Mouse (Mus musculus): Measurements from ENCODE around the gene Apold1. TPM values are rescaled to one million over a fixed set of nuclear protein-coding genes. Genes with fewer than 3 reads are reported as not detected.

The Apold1 gene
- polyA plus RNA-seq, 1 experiment from 2014 or later = 2.2 TPM

GRCm38 (mm10) chr6:135029246-135029645 is 47.7 kb downstream of the Apold1 start:
- Histone ChIP-seq H3K36me3 (peaks cover 11% of the 10 kb centered on the region), H3K9me3 (replicated peaks) (no peaks in the 10 kb centered on the region), H3K27ac (no peak overlapping the region), H3K9ac (no peak overlapping the region), H3K27me3 (no peaks in the 10 kb centered on the region), H3K4me2 (no peak overlapping the region), H3K4me3 (replicated peaks) (no peak overlapping the region), H3K4me1 (replicated peaks) (no peaks in the 10 kb centered on the region; the same call in 1 of the 2 replicates)
- DNase-seq (no peak), ATAC-seq (ENCODE audit: low read depth) (no peak)
- 37% methylated on average over 4 of the region's 4 CpGs for WGBS (ENCODE audit: insufficient replicate concordance)

Other genes starting within 250 kb of the Apold1 start
- gene Dusp16, start 189.1 kb upstream of the Apold1 start, polyA plus RNA-seq (2015; fragmentation: Nextera tagmentation; extraction: Ambion mirVana) = 3.7 and 4.7 TPM in 2 replicates
- 1.3 TPM in 2 replicates for gene Crebl2, start 151.6 kb upstream of the Apold1 start, polyA plus RNA-seq (2015; fragmentation: Nextera tagmentation; extraction: Ambion mirVana)
- gene Gpr19, start 83.1 kb upstream of the Apold1 start, polyA plus RNA-seq (2015; fragmentation: Nextera tagmentation; extraction: Ambion mirVana) = 5.3 and 6.0 TPM in 2 replicates
- gene Cdkn1b, start 61.3 kb upstream of the Apold1 start, polyA plus RNA-seq (2015; fragmentation: Nextera tagmentation; extraction: Ambion mirVana) = 13.0 and 14.2 TPM in 2 replicates
- gene Ddx47, start 29.9 kb downstream of the Apold1 start, polyA plus RNA-seq (2015; fragmentation: Nextera tagmentation; extraction: Ambion mirVana) = 75.7 and 82.8 TPM in 2 replicates
- 0.35 and 0.46 TPM in 2 replicates for gene Gprc5a, start 83.9 kb downstream of the Apold1 start, polyA plus RNA-seq (2015; fragmentation: Nextera tagmentation; extraction: Ambion mirVana)
- gene Gprc5d, start 136.6 kb downstream of the Apold1 start, polyA plus RNA-seq (2015; fragmentation: Nextera tagmentation; extraction: Ambion mirVana) = 0.15 TPM in 1 of 2 replicates, not detected in the other
- gene Fam234b, start 216.3 kb downstream of the Apold1 start, polyA plus RNA-seq (2015; fragmentation: Nextera tagmentation; extraction: Ambion mirVana) = 30.1 and 43.5 TPM in 2 replicates
- gene Hebp1, start 216.3 kb downstream of the Apold1 start, polyA plus RNA-seq (2015; fragmentation: Nextera tagmentation; extraction: Ambion mirVana) = 129 and 141 TPM in 2 replicates